Mouse (Mus musculus) MEL (cell line): Measurements from ENCODE around the gene Stab1. TPM values are rescaled to one million over a fixed set of nuclear protein-coding genes. Genes with fewer than 3 reads are reported as not detected.

Experiments used
- DNase-seq: peaks from one replicate; pipeline ENCODE4 v3.0.0; 2011; ENCODE audit warnings: low read depth, low spot score
- H3K27ac ChIP-seq: 2 replicates; pipeline ENCODE4 v1.5.1; 2012; ENCODE audit warnings: low read depth, mild to moderate bottlenecking, control low read depth, low read length, moderate library complexity; ENCODE audit not compliant: control insufficient read depth
- H3K27me3 ChIP-seq, 2 experiments: fragments of 150-350 bp in 1 of 2; sonication (generic) in 1 of 2; 2 replicates each; pipeline ENCODE4 v1.6.1; 2012; ENCODE audit warnings: low read length in 2 of 2, mild to moderate bottlenecking in 2 of 2, improper control_type of control experiment in 1 of 2, moderate library complexity in 1 of 2; ENCODE audit not compliant: insufficient read depth in 2 of 2, control insufficient read depth in 1 of 2
- H3K36me3 ChIP-seq, 2 experiments: 2 replicates each; pipeline ENCODE4 v1.6.1; 2012 to 2014; ENCODE audit warnings: low read length in 2 of 2, improper control_type of control experiment in 1 of 2, inconsistent platforms in 1 of 2, mild to moderate bottlenecking in 1 of 2; ENCODE audit not compliant: insufficient read depth in 2 of 2, control insufficient read depth in 1 of 2
- H3K4me1 ChIP-seq, 2 experiments: fragments of 150-350 bp in 1 of 2; sonication (generic) in 1 of 2; 2 replicates each; pipeline ENCODE4 v1.6.1; 2012; ENCODE audit warnings: low read length in 2 of 2, improper control_type of control experiment in 1 of 2, mild to moderate bottlenecking in 1 of 2; ENCODE audit not compliant: insufficient read depth in 2 of 2, control insufficient read depth in 1 of 2
- H3K4me3 ChIP-seq, 2 experiments: fragments of 150-350 bp in 1 of 2; sonication (generic) in 1 of 2; 2 replicates each; pipeline ENCODE4 v1.5.1; 2012; ENCODE audit warnings: low read depth in 2 of 2, low read length in 2 of 2, mild to moderate bottlenecking in 2 of 2, moderate library complexity in 2 of 2, control low read depth in 1 of 2, improper control_type of control experiment in 1 of 2; ENCODE audit not compliant: control insufficient read depth in 1 of 2, insufficient read depth in 1 of 2
- H3K79me2 ChIP-seq: 2 replicates; pipeline ENCODE4 v1.6.1; 2012; ENCODE audit warnings: mild to moderate bottlenecking, low read length, moderate library complexity; ENCODE audit not compliant: control insufficient read depth, poor library complexity, insufficient read depth
- H3K9ac ChIP-seq: 2 replicates; pipeline ENCODE4 v1.6.1; 2012; ENCODE audit warnings: low read depth, mild to moderate bottlenecking, control low read depth, low read length, moderate library complexity; ENCODE audit not compliant: control insufficient read depth, poor library complexity, severe bottlenecking
- H3K9me3 ChIP-seq: fragments of 150-350 bp; sonication (generic); replicated peaks from 2 replicates; pipeline ENCODE4 v1.6.1; 2012; ENCODE audit warnings: mild to moderate bottlenecking, low read length, improper control_type of control experiment, moderate library complexity; ENCODE audit not compliant: insufficient read depth
- CHD2 ChIP-seq: IDR thresholded peaks from 2 replicates; pipeline ENCODE4 v1.6.1; 2011; ENCODE audit warnings: low read length, improper control_type of control experiment
- ETS1 ChIP-seq: IDR thresholded peaks from 2 replicates; pipeline ENCODE4 v1.6.1; 2012; ENCODE audit warnings: low read depth, mild to moderate bottlenecking, inconsistent platforms, low read length, improper control_type of control experiment, moderate library complexity
- MAX ChIP-seq: IDR thresholded peaks from 2 replicates; pipeline ENCODE4 v1.6.1; 2011; ENCODE audit warnings: low read length, improper control_type of control experiment
- MEF2A ChIP-seq: IDR thresholded peaks from 2 replicates; pipeline ENCODE4 v1.6.1; 2014; ENCODE audit warnings: low read depth, mild to moderate bottlenecking, inconsistent platforms, low read length, improper control_type of control experiment; ENCODE audit not compliant: poor library complexity, insufficient replicate concordance, severe bottlenecking; ENCODE audit errors: extremely low read depth
- MYB ChIP-seq: IDR thresholded peaks from 2 replicates; pipeline ENCODE4 v1.6.1; 2011; ENCODE audit warnings: mild to moderate bottlenecking, low read depth, low read length, improper control_type of control experiment
- MYC ChIP-seq: IDR thresholded peaks from 2 replicates; pipeline ENCODE4 v1.6.1; 2011; ENCODE audit warnings: low read depth, mild to moderate bottlenecking, low read length, improper control_type of control experiment, moderate library complexity
- POLR2AphosphoS2 ChIP-seq: IDR thresholded peaks from 2 replicates; pipeline ENCODE4 v1.6.1; 2011; ENCODE audit warnings: low read length, improper control_type of control experiment
- USF1 ChIP-seq: IDR thresholded peaks from 2 replicates; pipeline ENCODE4 v1.6.1; 2014; ENCODE audit warnings: low read depth, mild to moderate bottlenecking, inconsistent platforms, low read length, improper control_type of control experiment, moderate library complexity
- ZKSCAN1 ChIP-seq: IDR thresholded peaks from 2 replicates; pipeline ENCODE4 v1.6.1; 2012; ENCODE audit warnings: low read depth, mild to moderate bottlenecking, inconsistent platforms, low read length, improper control_type of control experiment, moderate library complexity
- polyA plus RNA-seq, 2 experiments: library from polyadenylated mRNA; stranded (reverse) in 1 of 2; unstranded in 1 of 2; fragments of >175 nt in 1 of 2; fragments of >200 nt in 1 of 2; gene quantifications; 2 replicates each; pipeline versions ENCODE4 v1.2.1 to v1.2.4; 2012; ENCODE audit warnings: low replicate concordance in 2 of 2, low read depth in 1 of 2; ENCODE audit not compliant: insufficient read length in 2 of 2, insufficient read depth in 1 of 2, missing spikeins in 1 of 2
- total RNA-seq: library from RNA; depleted of rRNA; stranded (reverse); fragments of 300-350 nt; gene quantifications from 2 replicates; pipeline ENCODE4 v1.2.3, GENCODE M21; 2012

Gene Stab1
- total and polyA plus RNA-seq, 3 experiments = 0.15 to 0.40 TPM; not detected in 1

DNA sequence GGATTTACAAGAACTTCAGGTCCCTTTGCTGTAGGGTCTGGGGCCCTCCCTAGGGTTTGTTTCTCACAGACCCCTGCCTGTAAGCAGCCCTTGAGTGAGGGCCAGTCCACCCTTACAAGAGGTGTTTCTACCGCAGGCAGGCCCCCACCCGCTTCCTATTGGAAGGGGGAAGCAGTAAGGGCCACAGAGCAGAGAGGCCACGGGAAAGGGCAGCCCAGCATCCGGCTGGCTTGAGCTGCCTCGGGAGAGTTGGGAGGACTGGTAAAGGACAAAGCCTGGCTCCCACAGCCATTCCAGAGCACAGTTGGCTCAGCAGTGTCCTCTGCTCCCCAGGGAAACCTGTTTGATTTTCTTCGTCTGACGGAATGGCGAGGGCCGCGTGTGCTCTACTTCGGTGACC, 30.6 kb downstream of the Stab1 start:
- no peak overlapping the region for H3K27ac ChIP-seq
- no peak overlapping the region for H3K4me3 ChIP-seq
- DNase-seq = no peak
- TF ChIP-seq MEF2A (no peak), ETS1 (no peak), USF1 (no peak), ZKSCAN1 (no peak)
- no peaks in the 10 kb centered on the region for H3K9me3 ChIP-seq
- H3K36me3 ChIP-seq = no peaks in the 10 kb centered on the region; a peak in 1 of 4 replicates
- no peak overlapping the region for H3K9ac ChIP-seq
- H3K27me3 ChIP-seq = no peaks in the 10 kb centered on the region
- H3K4me1 ChIP-seq = peaks cover 0 to 2% of the 10 kb centered on the region in 2 experiments; a peak in 1 of 4 replicates
- no peaks in the 10 kb centered on the region for H3K79me2 ChIP-seq

- H3K36me3 ChIP-seq = peaks cover 0 to 3% of the 10 kb centered on the region in 2 experiments; a peak in 3 of 4 replicates
These were observed 31.2 kb downstream of the Stab1 start for GRCm38 (mm10) chr14:31137281-31137595.

DNA sequence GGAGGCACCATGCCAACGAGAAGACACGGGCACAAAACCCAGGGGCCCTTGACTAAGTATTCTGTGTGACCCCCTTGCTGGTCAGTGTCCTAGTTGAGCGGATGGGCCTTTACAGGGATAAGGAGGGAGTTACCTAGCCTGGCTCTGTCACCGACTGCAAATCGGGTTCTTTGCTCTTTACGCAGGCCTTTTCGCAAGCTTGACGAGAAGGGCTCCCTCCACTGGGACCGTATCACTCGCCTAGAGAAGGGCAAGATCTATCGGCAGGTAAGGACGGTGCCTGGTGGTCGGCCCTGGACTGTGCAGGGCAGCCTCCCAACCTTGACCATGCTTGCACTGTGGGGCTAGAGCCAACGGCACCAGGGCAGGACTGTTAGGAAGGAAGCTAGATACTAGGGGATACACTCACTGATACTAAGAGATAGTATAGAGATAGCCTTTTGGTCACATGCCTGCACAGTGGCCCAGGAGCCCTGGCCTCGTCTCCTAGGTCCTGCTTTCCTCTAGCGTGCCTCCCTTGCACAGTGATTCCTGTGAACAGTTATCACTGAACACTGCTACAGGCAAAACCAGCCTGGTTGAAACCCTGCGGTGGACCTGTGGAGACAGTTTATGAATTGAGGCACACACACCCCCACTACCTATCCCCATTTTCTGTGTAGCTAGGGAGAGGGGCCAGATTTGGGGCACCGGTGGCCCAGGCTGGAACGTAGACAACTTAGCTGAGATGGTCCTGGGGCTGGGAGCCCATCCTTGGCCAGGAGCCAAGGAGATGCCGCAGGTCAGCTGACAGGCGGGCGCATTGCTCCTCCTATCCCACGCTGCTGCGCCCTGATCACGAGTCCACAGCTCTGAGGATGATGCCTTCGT, 31.8 kb downstream of the Stab1 start:
- Histone ChIP-seq H3K4me3 (no peak overlapping the region), H3K9me3 (no peaks in the 10 kb centered on the region), H3K9ac (no peak overlapping the region), H3K27ac (no peak overlapping the region), H3K36me3 (peaks cover 0 to 5% of the 10 kb centered on the region in 2 experiments; a peak in 3 of 4 replicates), H3K27me3 (no peaks in the 10 kb centered on the region), H3K4me1 (peaks cover 0 to 13% of the 10 kb centered on the region in 2 experiments; a peak in 2 of 4 replicates), H3K79me2 (peaks cover 4% of the 10 kb centered on the region; the same call in 1 of the 2 replicates)
- no peak for TF ChIP-seq MAX
- DNase-seq = no peak

More at GRCm38 (mm10) chr14:31137281-31137595, 31.2 kb downstream of the Stab1 start:
- TF ChIP-seq MYC (no peak), MYB (no peak), MAX (no peak), CHD2 (no peak), POLR2AphosphoS2 (no peak)
- no peak overlapping the region for H3K4me3 ChIP-seq
- no peak overlapping the region for H3K27ac ChIP-seq
- H3K9me3 ChIP-seq = no peaks in the 10 kb centered on the region
- H3K4me1 ChIP-seq = peaks cover 0 to 7% of the 10 kb centered on the region in 2 experiments; a peak in 2 of 4 replicates
- H3K27me3 ChIP-seq = no peaks in the 10 kb centered on the region
- DNase-seq = no peak
- no peak overlapping the region for H3K9ac ChIP-seq
- no peaks in the 10 kb centered on the region for H3K79me2 ChIP-seq
